Mouse (Mus musculus): ENCODE results near the gene Dxo.
"Not testable (repeated sequence)": the region's sequence is repeated elsewhere in the genome, so short reads cannot be mapped to it uniquely, and the experiment has no call there.

DNA sequence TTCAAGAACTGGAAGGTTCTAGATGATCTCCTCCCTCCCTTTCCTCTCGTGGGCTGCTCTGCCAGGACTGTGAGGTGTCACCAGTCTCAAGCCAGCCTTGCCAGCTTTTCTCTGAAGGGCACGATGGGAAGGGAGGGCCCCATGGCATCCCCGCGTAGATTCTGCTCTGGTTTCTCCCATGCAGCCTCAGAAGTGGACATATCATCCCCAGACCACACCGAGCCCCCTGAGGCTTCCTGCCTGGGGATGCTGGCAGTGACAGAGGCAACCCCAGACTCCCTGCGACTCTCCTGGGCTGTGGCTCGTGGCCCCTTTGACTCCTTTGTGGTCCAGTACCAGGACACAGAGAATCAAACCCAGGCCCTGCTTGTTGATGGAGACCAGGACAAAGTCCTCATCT is 38.7 kb upstream of the Dxo start:
- not testable (repeated sequence) for TF ChIP-seq CTCF (IDR thresholded peaks at IDR 0.05; ENCODE audit: low read depth); EP300 (optimal IDR thresholded peaks at IDR 0.05)

Measured in stomach, postnatal 0 days (tissue).